Mouse (Mus musculus) adrenal gland, adult 18-20 months (tissue): ENCODE measurements around the gene Pde3a. TPM values are rescaled to one million over a fixed set of nuclear protein-coding genes. Genes with fewer than 3 reads are reported as not detected.
A peak's percentile ranks its signal among the peaks of the same experiment; 100 is the strongest.

Experiments used
- DNase-seq, 2 experiments: peaks; one replicate each; pipeline ENCODE4 v3.0.0; 2021 to 2022; ENCODE audit warnings: low spot score in 2 of 2
- long read RNA-seq, 2 experiments: library from polyadenylated mRNA; stranded (forward); transcript quantifications; one replicate each; pipeline ENCODE4 v2.0.0; 2021
- total RNA-seq, 2 experiments: library from RNA; stranded (reverse); gene quantifications; 1 replicate in 1 of 2; 2 replicates in 1 of 2; pipeline ENCODE4 v1.2.3; 2021

The Pde3a gene
- 10 to 100 TPM in 1 of 2 experiments, 1 to 10 TPM in 1; 8.7 to 12.8 TPM for total RNA-seq
- long read RNA-seq, experiment 1, full-length matches to known transcripts = 2 of 6 reads
- long read RNA-seq, experiment 1, partial matches to known transcripts = 1 of 6 reads
- long read RNA-seq, experiment 1, other reads (novel, unspliced or antisense) = 3 of 6 reads
- long read RNA-seq, experiment 2, full-length matches to known transcripts = 1 of 8 reads
- long read RNA-seq, experiment 2, partial matches to known transcripts = 6 of 8 reads
- long read RNA-seq, experiment 2, other reads (novel, unspliced or antisense) = 1 of 8 reads

GRCm38 (mm10) chr6:141248691-141249584 lies at the start of gene Pde3a:
Pde3a (plus strand) TSS chr6:141249269.
- no peak for DNase-seq

GRCm38 (mm10) chr6:141200173-141200615 lies 48.9 kb upstream of the Pde3a start:
- no peak for DNase-seq

GRCm38 (mm10) chr6:141207531-141207930 lies 41.5 kb upstream of the Pde3a start:
- DNase-seq = no peak

GRCm38 (mm10) chr6:141208283-141208872 lies 40.7 kb upstream of the Pde3a start:
- DNase-seq = no peak

- DNase-seq = no peak
These were observed 39.0 kb upstream of the Pde3a start for GRCm38 (mm10) chr6:141210021-141210420.

- DNase-seq = no peak
These were observed 28.0 kb upstream of the Pde3a start for GRCm38 (mm10) chr6:141221081-141221480.

GRCm38 (mm10) chr6:141226851-141227657 lies 22.0 kb upstream of the Pde3a start:
- no peak for DNase-seq

- no peak for DNase-seq
These were observed 21.4 kb upstream of the Pde3a start for GRCm38 (mm10) chr6:141227658-141228005.

- no peak for DNase-seq
These were observed 16.2 kb upstream of the Pde3a start for GRCm38 (mm10) chr6:141232756-141233382.

- no peak for DNase-seq
These were observed 7.3 kb upstream of the Pde3a start for GRCm38 (mm10) chr6:141241809-141242208.

- no peak for DNase-seq
These were observed 4.0 kb upstream of the Pde3a start for GRCm38 (mm10) chr6:141245089-141245488.

- no peak for DNase-seq
These were observed 2.7 kb upstream of the Pde3a start for GRCm38 (mm10) chr6:141246391-141246790.

GRCm38 (mm10) chr6:141248081-141248480 lies 988 bp upstream of the Pde3a start:
- DNase-seq = no peak

GRCm38 (mm10) chr6:141249585-141250295 lies 671 bp downstream of the Pde3a start:
- DNase-seq = peak; percentile 22 to 50

GRCm38 (mm10) chr6:141250296-141250629 lies 1.2 kb downstream of the Pde3a start:
- DNase-seq = no peak

- no peak for DNase-seq
These were observed 1.9 kb downstream of the Pde3a start for GRCm38 (mm10) chr6:141250984-141251383.

GRCm38 (mm10) chr6:141252520-141252919 lies 3.5 kb downstream of the Pde3a start:
- no peak for DNase-seq

- DNase-seq = no peak
These were observed 5.9 kb downstream of the Pde3a start for GRCm38 (mm10) chr6:141254956-141255355.

- DNase-seq = no peak
These were observed 7.8 kb downstream of the Pde3a start for GRCm38 (mm10) chr6:141256896-141257295.
